Mouse (Mus musculus) intestine, embryonic 14.5 days (tissue): ENCODE measurements around the gene Rnf24. TPM values are rescaled to one million over a fixed set of nuclear protein-coding genes. Genes with fewer than 3 reads are reported as not detected.

ENCODE experiments used
- ATAC-seq: fragments of 200-750 bp; cut with Nextera tagmentation; replicated peaks from 2 replicates; pipeline ENCODE4 v1.8.0; 2017; ENCODE audit warnings: low read depth, moderate number of reproducible peaks, moderate TSS enrichment, moderate library complexity; ENCODE audit not compliant: low FRiP score, low TSS enrichment
- DNase-seq: peaks from one replicate; pipeline ENCODE4 v3.0.0-alpha.2; 2018; ENCODE audit warnings: low spot score
- H3K27ac ChIP-seq: fragments of 300-500 bp; sonication (generic); 2 replicates; pipeline ENCODE4 v1.5.1; 2014; ENCODE audit warnings: low read depth, mild to moderate bottlenecking, control low read depth
- H3K27me3 ChIP-seq: fragments of 300-500 bp; sonication (generic); replicated peaks from 2 replicates; pipeline ENCODE4 v1.6.1; 2014; ENCODE audit warnings: low read length, control low read depth; ENCODE audit not compliant: control insufficient read depth, insufficient read depth
- H3K36me3 ChIP-seq: fragments of 300-500 bp; sonication (generic); 2 replicates; pipeline ENCODE4 v1.6.1; 2014; ENCODE audit warnings: low read length, control low read depth; ENCODE audit not compliant: control insufficient read depth, insufficient read depth
- H3K4me1 ChIP-seq: fragments of 300-500 bp; sonication (generic); replicated peaks from 2 replicates; pipeline ENCODE4 v1.6.1; 2014; ENCODE audit warnings: low read length, control low read depth, mixed read lengths; ENCODE audit not compliant: control insufficient read depth, insufficient read depth
- H3K4me2 ChIP-seq: fragments of 300-500 bp; sonication (generic); 2 replicates; pipeline ENCODE4 v1.6.1; 2014; ENCODE audit warnings: low read length
- H3K4me3 ChIP-seq: fragments of 300-500 bp; sonication (generic); 2 replicates; pipeline ENCODE4 v1.5.1; 2014; ENCODE audit warnings: low read depth, low read length, control low read depth, mixed read lengths
- H3K9ac ChIP-seq: fragments of 300-500 bp; sonication (generic); 2 replicates; pipeline ENCODE4 v1.6.1; 2014; ENCODE audit warnings: mild to moderate bottlenecking, low read length
- H3K9me3 ChIP-seq: fragments of 300-500 bp; sonication (generic); 2 replicates; pipeline ENCODE4 v1.6.1; 2016; ENCODE audit warnings: low read length, control low read depth; ENCODE audit not compliant: control insufficient read depth
- WGBS: fragments of 180-500 bp; shearing (Covaris S2); extraction: QIAGEN DNeasy Blood & Tissue Kit; methylation state at CpG from one replicate; pipeline ENCODE4 v1.1.7; 2014; 5-methylcytosine and 5-hydroxymethylcytosine counted together
- polyA plus RNA-seq: library from polyadenylated mRNA; unstranded; fragments of >200 nt; fragmentation: Nextera tagmentation; extraction: Ambion mirVana; gene quantifications from 2 replicates; pipeline ENCODE4 v1.2.1, GENCODE M21; 2014

The Rnf24 gene
- 2.7 and 3.0 TPM in 2 replicates for polyA plus RNA-seq

- WGBS, result 2% methylated on average over 50 of the region's 54 CpGs
- peaks cover 7% of the 10 kb centered on the region for H3K4me1 ChIP-seq
- H3K4me3 ChIP-seq, result peak within 1 kb of the TSS; percentile 89
- peak; percentile 94 for ATAC-seq
- peak within 1 kb of the TSS; percentile 89 for H3K9ac ChIP-seq
- H3K36me3 ChIP-seq, result no peaks in the 10 kb centered on the region
- H3K9me3 ChIP-seq, result no peaks in the 10 kb centered on the region
- H3K27me3 ChIP-seq, result no peaks in the 10 kb centered on the region
- DNase-seq, result peak; percentile 98
- peak within 1 kb of the TSS; percentile 71 for H3K27ac ChIP-seq
- peak within 1 kb of the TSS; percentile 96 for H3K4me2 ChIP-seq
Measured at GRCm38 (mm10) chr2:131352747-131353563, at the start of gene Rnf24. TSS of gene Rnf24 (minus strand) at chr2:131352892.

DNA sequence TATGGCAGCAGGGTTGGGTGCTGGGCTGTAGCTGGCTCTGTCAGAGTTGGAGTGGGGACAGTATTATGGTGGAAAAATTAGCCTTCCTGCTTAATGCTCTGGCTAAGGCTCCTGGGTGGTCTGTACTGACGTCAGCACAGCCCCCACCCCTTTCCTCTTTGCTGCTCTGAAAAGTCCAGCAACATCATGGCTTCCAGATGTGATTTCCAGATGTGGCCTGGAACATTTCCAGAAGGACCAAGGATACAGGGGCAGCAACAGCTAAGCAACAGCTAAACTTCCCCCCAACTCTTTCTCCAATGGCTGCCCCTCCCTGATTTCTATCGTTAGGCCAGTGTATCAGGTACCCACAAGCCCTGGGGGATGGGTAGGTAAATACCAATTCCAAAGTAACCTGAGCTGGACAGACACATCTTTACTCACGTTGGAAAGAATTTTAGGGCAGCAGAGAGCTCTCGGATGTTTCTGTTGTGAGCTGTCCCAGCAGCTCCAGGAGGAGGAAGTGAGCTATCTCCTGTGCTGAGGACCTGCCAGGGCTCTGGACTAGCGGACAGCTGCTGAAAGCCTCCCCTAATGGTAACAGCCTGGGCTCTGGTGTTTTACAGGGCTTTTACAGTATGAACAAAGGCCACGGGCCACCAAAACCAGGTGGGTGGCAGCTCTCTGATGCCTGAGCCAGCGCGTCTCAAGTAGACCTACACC lies 49.3 kb upstream of the Rnf24 start:
- Histone ChIP-seq H3K27me3 (no peaks in the 10 kb centered on the region), H3K36me3 (no peaks in the 10 kb centered on the region), H3K9me3 (no peaks in the 10 kb centered on the region), H3K4me3 (no peak overlapping the region), H3K4me1 (peaks cover 8% of the 10 kb centered on the region), H3K9ac (no peak overlapping the region), H3K4me2 (peak overlapping the region; percentile 9; the same call in 1 of the 2 replicates), H3K27ac (peak overlapping the region; percentile 81)
- DNase-seq, result peak; percentile 78
- WGBS, result 24% methylated on average over 8 of the region's 8 CpGs
- ATAC-seq, result peak; percentile 62

GRCm38 (mm10) chr2:131400846-131401245 lies 48.2 kb upstream of the Rnf24 start:
- Histone ChIP-seq H3K27ac (no peak overlapping the region), H3K4me2 (no peak overlapping the region), H3K9ac (no peak overlapping the region), H3K36me3 (no peaks in the 10 kb centered on the region), H3K9me3 (no peaks in the 10 kb centered on the region), H3K27me3 (no peaks in the 10 kb centered on the region), H3K4me3 (no peak overlapping the region), H3K4me1 (peaks cover 8% of the 10 kb centered on the region)
- ATAC-seq (no peak), DNase-seq (no peak)
- WGBS, result 83% methylated on average over 2 of the region's 2 CpGs

DNA sequence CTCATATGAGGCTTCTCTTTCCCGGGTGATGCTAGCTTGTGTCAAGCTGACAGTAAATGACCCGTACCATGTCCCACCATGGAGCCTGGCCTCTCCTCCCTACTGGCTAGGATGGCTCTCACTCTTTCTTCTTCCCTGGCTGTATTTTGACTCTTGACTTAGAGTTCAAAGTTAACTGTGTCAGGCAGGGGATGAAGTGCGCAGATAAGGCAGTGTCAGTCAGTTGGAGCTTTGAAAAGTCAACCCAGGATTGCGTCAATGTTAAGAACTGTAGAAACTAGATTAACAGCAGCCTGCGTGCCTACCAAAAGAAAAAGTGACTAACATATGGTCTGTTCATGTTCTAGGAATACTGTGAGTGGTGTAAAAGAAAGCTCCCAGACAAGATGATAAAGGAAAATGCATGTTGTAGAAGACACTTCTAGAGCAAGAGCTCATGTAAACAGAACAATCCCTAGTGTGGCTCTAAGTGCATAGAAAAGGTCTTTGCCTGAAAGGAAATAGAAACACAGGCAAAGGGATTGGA lies 44.7 kb upstream of the Rnf24 start:
- H3K9me3 ChIP-seq, result no peaks in the 10 kb centered on the region
- H3K36me3 ChIP-seq, result no peaks in the 10 kb centered on the region
- peaks cover 8% of the 10 kb centered on the region for H3K4me1 ChIP-seq
- H3K4me3 ChIP-seq, result no peak overlapping the region
- no peak overlapping the region for H3K27ac ChIP-seq
- no peak for DNase-seq
- no peaks in the 10 kb centered on the region for H3K27me3 ChIP-seq
- WGBS, result 88% methylated on average over 5 of the region's 5 CpGs
- H3K9ac ChIP-seq, result no peak overlapping the region
- H3K4me2 ChIP-seq, result no peak overlapping the region
- no peak for ATAC-seq

GRCm38 (mm10) chr2:131386350-131386962 lies 33.8 kb upstream of the Rnf24 start:
- DNase-seq (no peak), ATAC-seq (no peak)
- Histone ChIP-seq H3K4me2 (no peak overlapping the region), H3K27me3 (no peaks in the 10 kb centered on the region), H3K9me3 (no peaks in the 10 kb centered on the region), H3K36me3 (no peaks in the 10 kb centered on the region), H3K4me1 (no peaks in the 10 kb centered on the region), H3K27ac (no peak overlapping the region), H3K4me3 (no peak overlapping the region), H3K9ac (no peak overlapping the region)
- WGBS, result 81% methylated on average over 10 of the region's 10 CpGs

DNA sequence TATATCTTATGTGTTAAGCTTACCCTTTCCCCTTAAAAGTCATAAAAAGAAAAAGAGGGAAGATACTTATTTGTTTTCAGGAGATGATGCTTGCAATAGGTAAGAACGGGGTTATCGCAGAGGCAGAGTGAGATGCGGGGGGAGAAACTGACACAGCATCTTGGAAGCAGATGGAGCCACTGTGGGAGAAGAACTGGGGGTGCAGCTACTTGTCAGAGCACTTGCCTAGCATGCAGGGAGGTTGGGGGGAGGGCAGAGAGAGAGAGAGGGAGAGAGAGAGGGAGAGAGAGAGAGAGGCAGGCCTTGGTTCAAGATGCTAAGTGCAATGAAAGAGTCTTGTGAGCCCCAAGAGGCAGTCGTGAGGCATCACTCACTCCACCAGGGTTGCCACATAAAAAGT lies 32.5 kb upstream of the Rnf24 start:
- H3K27me3 ChIP-seq, result no peaks in the 10 kb centered on the region
- H3K36me3 ChIP-seq, result no peaks in the 10 kb centered on the region
- H3K4me3 ChIP-seq, result no peak overlapping the region
- no peak overlapping the region for H3K9ac ChIP-seq
- H3K27ac ChIP-seq, result no peak overlapping the region
- ATAC-seq (no peak), DNase-seq (no peak)
- H3K4me2 ChIP-seq, result no peak overlapping the region
- no peaks in the 10 kb centered on the region for H3K4me1 ChIP-seq
- H3K9me3 ChIP-seq, result no peaks in the 10 kb centered on the region
- WGBS, result 79% methylated on average over 4 of the region's 4 CpGs

DNA sequence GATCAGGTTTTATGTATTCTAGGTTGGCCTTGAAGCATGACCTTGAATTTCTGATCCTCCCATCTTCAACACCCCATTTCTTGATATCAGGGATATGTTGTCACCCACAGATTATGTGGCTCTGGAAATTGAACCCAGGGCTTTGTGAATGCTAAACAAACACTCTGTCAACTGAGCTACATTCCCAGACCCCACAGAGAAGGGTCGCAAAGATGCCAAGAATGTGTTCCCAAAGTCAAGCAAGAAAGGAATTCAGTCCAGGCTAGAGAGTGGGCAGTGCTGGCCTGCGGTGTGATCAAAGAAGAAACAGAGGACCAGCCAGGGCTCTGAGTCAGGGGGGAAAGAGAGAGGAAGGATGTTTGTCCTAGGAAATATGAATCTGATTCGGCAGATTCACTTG lies 26.8 kb upstream of the Rnf24 start:
- no peak overlapping the region for H3K4me3 ChIP-seq
- no peak overlapping the region for H3K4me2 ChIP-seq
- no peaks in the 10 kb centered on the region for H3K4me1 ChIP-seq
- no peak overlapping the region for H3K9ac ChIP-seq
- H3K27me3 ChIP-seq, result no peaks in the 10 kb centered on the region
- no peak for ATAC-seq
- H3K9me3 ChIP-seq, result no peaks in the 10 kb centered on the region; the same call in 1 of the 2 replicates
- no peaks in the 10 kb centered on the region for H3K36me3 ChIP-seq
- no peak overlapping the region for H3K27ac ChIP-seq
- 58% methylated on average over 3 of the region's 3 CpGs for WGBS
- DNase-seq, result no peak

DNA sequence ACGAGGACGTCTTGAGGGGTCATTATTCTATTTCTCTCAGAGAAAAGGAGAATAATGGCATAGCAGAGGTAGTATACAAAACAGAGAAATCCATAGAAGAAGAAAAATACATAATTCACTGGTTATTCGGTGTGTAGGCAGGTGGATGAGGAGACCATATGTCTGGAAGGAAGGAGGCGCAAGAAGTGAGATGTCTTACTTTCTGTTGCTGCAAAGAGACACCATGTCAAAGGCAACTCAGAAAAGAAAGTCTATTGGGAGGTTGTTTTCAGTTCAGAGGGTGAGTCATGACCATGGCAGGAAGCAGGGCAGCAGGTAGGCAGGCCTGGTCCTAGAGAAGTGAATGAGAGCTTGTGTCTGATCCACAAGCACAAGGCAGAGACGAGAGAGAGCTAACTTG lies 26.2 kb upstream of the Rnf24 start:
- Histone ChIP-seq H3K9ac (no peak overlapping the region), H3K27me3 (no peaks in the 10 kb centered on the region), H3K4me1 (no peaks in the 10 kb centered on the region), H3K4me3 (no peak overlapping the region), H3K36me3 (no peaks in the 10 kb centered on the region), H3K9me3 (no peaks in the 10 kb centered on the region; the same call in 1 of the 2 replicates), H3K4me2 (no peak overlapping the region), H3K27ac (no peak overlapping the region)
- 92% methylated on average over 5 of the region's 5 CpGs for WGBS
- ATAC-seq (no peak), DNase-seq (no peak)
